Mouse (Mus musculus) neural tube, embryonic 12.5 days (tissue): ENCODE measurements around the gene Glce. TPM values are rescaled to one million over a fixed set of nuclear protein-coding genes. Genes with fewer than 3 reads are reported as not detected.

ENCODE experiments used
- ATAC-seq: fragments of 200-750 bp; cut with Nextera tagmentation; 2 replicates; pipeline ENCODE4 v1.8.0; 2017; ENCODE audit warnings: low read depth, mild to moderate bottlenecking, moderate TSS enrichment, moderate library complexity; ENCODE audit not compliant: low FRiP score
- H3K27ac ChIP-seq: fragments of 300-500 bp; sonication (generic); 2 replicates; pipeline ENCODE4 v1.5.1; 2016
- H3K27me3 ChIP-seq: fragments of 300-500 bp; sonication (generic); replicated peaks from 2 replicates; pipeline ENCODE4 v1.6.1; 2016; ENCODE audit warnings: mild to moderate bottlenecking
- H3K36me3 ChIP-seq: fragments of 300-500 bp; sonication (generic); 2 replicates; pipeline ENCODE4 v1.6.1; 2016; ENCODE audit warnings: mild to moderate bottlenecking
- H3K4me1 ChIP-seq: fragments of 300-500 bp; sonication (generic); 2 replicates; pipeline ENCODE4 v1.6.1; 2016
- H3K4me2 ChIP-seq: fragments of 300-500 bp; sonication (generic); replicated peaks from 2 replicates; pipeline ENCODE4 v1.6.1; 2016; ENCODE audit warnings: mild to moderate bottlenecking
- H3K4me3 ChIP-seq: fragments of 300-500 bp; sonication (generic); 2 replicates; pipeline ENCODE4 v1.5.1; 2016
- H3K9ac ChIP-seq: fragments of 300-500 bp; sonication (generic); 2 replicates; pipeline ENCODE4 v1.6.1; 2016; ENCODE audit warnings: mild to moderate bottlenecking
- H3K9me3 ChIP-seq: fragments of 300-500 bp; sonication (generic); 2 replicates; pipeline ENCODE4 v1.6.1; 2016; ENCODE audit warnings: mild to moderate bottlenecking
- WGBS: fragments of 180-500 bp; shearing (Covaris S2); methylation state at CpG from one replicate; pipeline ENCODE4 v1.1.7; 2016; 5-methylcytosine and 5-hydroxymethylcytosine counted together
- polyA plus RNA-seq: library from polyadenylated mRNA; unstranded; fragments of >200 nt; fragmentation: Nextera tagmentation; extraction: Ambion mirVana; gene quantifications from 2 replicates; pipeline ENCODE4 v1.2.1, GENCODE M21; 2016

Gene Glce
- polyA plus RNA-seq, 1 experiment from 2014 or later: 21.9 TPM

GRCm38 (mm10) chr9:62121551-62122447 is 656 bp downstream of the Glce start:
- peak overlapping the region; percentile 92 for H3K4me2 ChIP-seq
- H3K4me1 ChIP-seq: peaks cover 13% of the 10 kb centered on the region; the same call in 1 of the 2 replicates
- no peaks in the 10 kb centered on the region for H3K36me3 ChIP-seq
- H3K9me3 ChIP-seq: no peaks in the 10 kb centered on the region
- H3K27ac ChIP-seq: peak overlapping the region; percentile 78
- ATAC-seq: peak; percentile 42
- peak overlapping the region; percentile 86 for H3K9ac ChIP-seq
- peak overlapping the region; percentile 75 for H3K4me3 ChIP-seq
- no peaks in the 10 kb centered on the region; the same call in 1 of the 2 replicates for H3K27me3 ChIP-seq
- WGBS: under 1% methylated on average over 59 of the region's 59 CpGs

DNA sequence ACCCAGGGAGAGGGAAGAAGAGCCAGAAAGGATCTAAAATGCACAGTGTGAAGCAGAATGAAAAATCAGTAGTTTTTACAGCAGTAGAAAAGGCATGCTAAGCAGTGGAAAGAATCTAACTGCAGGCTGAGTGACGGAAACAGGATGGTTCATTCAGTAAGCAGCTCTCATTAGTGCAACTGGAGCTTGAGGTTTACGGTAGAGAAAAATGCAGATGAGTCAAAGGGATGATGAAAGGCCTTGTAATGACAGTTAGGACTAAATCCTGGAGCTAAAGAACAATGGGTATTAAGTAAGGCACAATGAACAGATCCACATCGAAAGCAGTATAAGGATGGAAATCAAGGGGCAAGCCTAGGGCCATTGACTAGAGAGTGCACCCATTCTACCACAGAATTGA is 3.7 kb downstream of the Glce start:
- no peak for ATAC-seq
- WGBS: 27% methylated on average over 3 of the region's 3 CpGs
- Histone ChIP-seq H3K9ac (no peak overlapping the region), H3K9me3 (no peaks in the 10 kb centered on the region), H3K27me3 (no peaks in the 10 kb centered on the region; the same call in 1 of the 2 replicates), H3K4me1 (peaks cover 13% of the 10 kb centered on the region; the same call in 1 of the 2 replicates), H3K4me3 (no peak overlapping the region), H3K4me2 (no peak overlapping the region), H3K36me3 (no peaks in the 10 kb centered on the region), H3K27ac (no peak overlapping the region)

- H3K9me3 ChIP-seq: no peaks in the 10 kb centered on the region
- no peaks in the 10 kb centered on the region for H3K36me3 ChIP-seq
- H3K27me3 ChIP-seq: no peaks in the 10 kb centered on the region
- H3K27ac ChIP-seq: no peak overlapping the region
- no peak for ATAC-seq
- no peak overlapping the region for H3K4me2 ChIP-seq
- H3K4me3 ChIP-seq: no peak overlapping the region
- 88% methylated on average over 3 of the region's 3 CpGs for WGBS
- H3K4me1 ChIP-seq: peaks cover 3% of the 10 kb centered on the region; the same call in 1 of the 2 replicates
- no peak overlapping the region for H3K9ac ChIP-seq
These were observed 6.6 kb downstream of the Glce start for GRCm38 (mm10) chr9:62115826-62116225.

DNA sequence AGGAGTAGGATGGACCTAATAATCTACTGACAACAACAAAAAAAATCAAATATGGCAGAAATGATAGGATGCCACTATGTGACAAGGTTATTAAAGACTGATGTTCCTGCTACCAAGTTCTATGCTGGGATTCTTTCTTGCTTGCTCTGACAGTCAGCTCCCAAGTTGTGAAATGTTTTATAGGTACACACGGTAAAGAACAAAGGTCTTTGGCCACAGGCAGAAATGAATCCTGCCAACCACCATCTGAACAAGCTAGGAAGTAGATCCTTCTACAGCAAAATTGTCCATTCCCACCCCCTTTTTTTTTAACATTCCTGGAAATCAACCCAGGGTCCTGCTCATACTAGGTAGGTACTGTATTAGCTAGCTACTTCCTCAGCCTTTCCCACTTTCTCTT is 25.9 kb downstream of the Glce start:
- Histone ChIP-seq H3K27ac (no peak overlapping the region), H3K9ac (no peak overlapping the region), H3K9me3 (no peaks in the 10 kb centered on the region), H3K27me3 (no peaks in the 10 kb centered on the region), H3K4me3 (no peak overlapping the region), H3K36me3 (no peaks in the 10 kb centered on the region), H3K4me1 (no peaks in the 10 kb centered on the region), H3K4me2 (no peak overlapping the region)
- no peak for ATAC-seq
- 87% methylated on average over 1 of the region's 1 CpGs for WGBS

GRCm38 (mm10) chr9:62091604-62092003 is 30.9 kb downstream of the Glce start:
- Histone ChIP-seq H3K4me3 (no peak overlapping the region), H3K9ac (no peak overlapping the region), H3K4me2 (no peak overlapping the region), H3K27ac (no peak overlapping the region), H3K27me3 (no peaks in the 10 kb centered on the region), H3K4me1 (no peaks in the 10 kb centered on the region), H3K36me3 (no peaks in the 10 kb centered on the region), H3K9me3 (no peaks in the 10 kb centered on the region)
- ATAC-seq: no peak
- 93% methylated on average over 5 of the region's 5 CpGs for WGBS

- WGBS: 93% methylated on average over 2 of the region's 2 CpGs
- H3K4me2 ChIP-seq: no peak overlapping the region
These were observed 36.9 kb downstream of the Glce start for GRCm38 (mm10) chr9:62085548-62085947.

DNA sequence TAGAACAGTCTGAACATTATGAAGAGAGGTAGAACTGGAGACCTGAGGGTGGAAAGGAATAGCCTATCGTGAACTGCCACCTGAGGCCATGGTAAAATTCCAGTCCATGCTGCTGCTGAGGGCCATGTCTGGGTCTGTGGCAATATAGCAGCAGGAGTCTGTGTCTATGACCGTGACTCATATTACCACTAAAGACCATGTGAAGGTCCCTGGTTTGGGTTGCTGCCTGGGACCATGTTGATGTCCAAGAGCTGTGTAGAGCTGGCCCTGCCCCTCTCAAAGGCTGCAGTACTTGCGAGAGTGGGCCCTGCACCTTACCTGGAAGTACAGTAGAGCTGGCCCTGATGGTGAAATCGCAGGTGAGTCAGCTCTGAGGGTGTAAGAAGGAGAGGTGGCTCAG is 37.6 kb downstream of the Glce start:
- H3K9ac ChIP-seq: no peak overlapping the region
- 0 out of 2 replicates have a peak, but pooled peaks cover 2% of the 10 kb centered on the region for H3K4me1 ChIP-seq
- peaks cover 9% of the 10 kb centered on the region; the same call in 1 of the 2 replicates for H3K36me3 ChIP-seq
- no peak overlapping the region for H3K27ac ChIP-seq
- H3K9me3 ChIP-seq: no peaks in the 10 kb centered on the region
- 93% methylated on average over 4 of the region's 4 CpGs for WGBS
- H3K4me2 ChIP-seq: no peak overlapping the region
- ATAC-seq: no peak
- H3K4me3 ChIP-seq: no peak overlapping the region
- H3K27me3 ChIP-seq: no peaks in the 10 kb centered on the region

More at GRCm38 (mm10) chr9:62085548-62085947, 36.9 kb downstream of the Glce start:
- no peaks in the 10 kb centered on the region for H3K27me3 ChIP-seq
- H3K27ac ChIP-seq: no peak overlapping the region
- H3K36me3 ChIP-seq: peaks cover 9% of the 10 kb centered on the region; the same call in 1 of the 2 replicates
- no peak for ATAC-seq
- no peak overlapping the region for H3K4me3 ChIP-seq
- no peaks in the 10 kb centered on the region for H3K9me3 ChIP-seq
- H3K4me1 ChIP-seq: 0 out of 2 replicates have a peak, but pooled peaks cover 2% of the 10 kb centered on the region
- no peak overlapping the region for H3K9ac ChIP-seq

DNA sequence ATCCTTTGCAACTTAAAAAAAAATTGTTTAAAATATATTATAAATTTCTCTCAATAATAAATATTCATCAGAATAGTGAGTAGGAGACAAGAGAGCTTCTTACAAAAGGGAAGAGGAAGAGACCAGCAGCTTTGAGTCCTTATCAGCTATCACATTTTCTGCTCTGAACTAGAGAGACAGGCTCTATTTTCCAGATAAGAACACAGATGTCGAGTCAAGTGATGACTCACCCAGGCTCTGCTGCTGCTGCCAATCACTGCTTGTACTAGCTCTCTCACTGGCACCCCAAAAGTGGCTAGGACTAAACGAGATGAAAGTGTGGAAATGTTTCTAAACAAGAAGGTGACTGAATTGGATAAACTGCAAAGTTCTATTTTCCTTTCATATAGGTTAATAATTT is 39.5 kb downstream of the Glce start:
- Histone ChIP-seq H3K4me2 (no peak overlapping the region), H3K27ac (no peak overlapping the region), H3K27me3 (no peaks in the 10 kb centered on the region), H3K4me1 (0 out of 2 replicates have a peak, but pooled peaks cover 2% of the 10 kb centered on the region), H3K4me3 (no peak overlapping the region), H3K36me3 (peaks cover 9% of the 10 kb centered on the region; the same call in 1 of the 2 replicates), H3K9ac (no peak overlapping the region), H3K9me3 (no peaks in the 10 kb centered on the region)
- ATAC-seq: no peak
- WGBS: 79% methylated on average over 2 of the region's 2 CpGs

DNA sequence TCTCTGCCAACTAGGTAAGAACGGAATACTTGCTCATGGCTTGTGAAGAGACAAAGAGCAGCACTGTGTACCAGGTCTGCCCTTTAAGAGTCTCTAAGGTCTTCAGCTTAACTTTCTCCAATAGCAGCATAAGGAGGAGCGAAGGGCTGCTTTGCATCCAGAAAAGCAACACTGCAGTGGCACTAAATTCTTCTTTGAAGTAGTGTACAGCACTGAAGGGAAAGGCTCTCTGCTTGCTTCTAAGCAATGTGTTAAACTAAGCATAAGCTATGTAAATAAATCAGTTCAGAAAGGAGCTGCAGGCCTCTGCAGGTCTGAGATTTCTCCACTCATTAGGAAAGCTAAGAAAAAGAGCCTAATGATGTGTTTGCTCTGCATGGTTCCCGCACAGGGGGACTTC is 40.9 kb downstream of the Glce start:
- WGBS: 56% methylated on average over 3 of the region's 3 CpGs
- Histone ChIP-seq H3K9me3 (no peaks in the 10 kb centered on the region), H3K4me2 (no peak overlapping the region), H3K36me3 (peaks cover 9% of the 10 kb centered on the region; the same call in 1 of the 2 replicates), H3K4me1 (0 out of 2 replicates have a peak, but pooled peaks cover 2% of the 10 kb centered on the region), H3K9ac (no peak overlapping the region), H3K27me3 (no peaks in the 10 kb centered on the region), H3K27ac (no peak overlapping the region), H3K4me3 (no peak overlapping the region)
- ATAC-seq: no peak

DNA sequence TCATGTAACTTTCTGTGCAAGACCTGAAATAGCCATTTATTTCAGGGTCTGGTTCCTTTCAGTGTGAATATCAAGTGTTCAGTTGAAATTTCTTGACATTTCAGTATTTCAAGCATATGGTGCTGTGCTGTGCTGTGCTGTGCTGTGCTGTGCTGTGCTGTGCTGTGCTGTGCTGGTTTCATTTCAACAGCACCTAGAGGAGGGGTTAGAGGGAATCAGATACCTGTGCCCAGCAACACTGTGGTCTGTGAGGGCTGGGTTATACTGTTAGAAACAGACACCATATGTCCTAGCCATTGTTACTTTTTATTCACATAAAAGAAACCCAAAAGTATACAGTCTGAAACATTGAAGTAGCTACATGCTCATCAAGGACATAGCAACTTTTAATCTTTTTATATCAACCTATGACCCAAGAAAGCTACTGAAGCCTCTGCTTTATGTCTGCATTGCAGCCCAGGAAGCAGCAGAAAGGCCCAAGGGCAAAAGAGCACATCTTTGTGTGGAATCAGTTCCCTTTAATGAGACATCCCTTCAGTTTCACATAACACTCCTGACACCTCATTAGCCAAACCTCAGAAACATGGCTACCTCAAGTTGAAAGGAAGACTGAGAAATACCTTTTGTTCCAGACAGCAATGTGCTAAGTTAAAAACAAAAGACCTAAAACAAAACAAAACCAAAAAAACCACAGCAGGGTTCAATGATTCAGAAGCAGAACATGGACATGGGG is 42.3 kb downstream of the Glce start:
- no peak overlapping the region for H3K27ac ChIP-seq
- no peak overlapping the region for H3K4me3 ChIP-seq
- no peaks in the 10 kb centered on the region for H3K27me3 ChIP-seq
- no peak overlapping the region for H3K9ac ChIP-seq
- ATAC-seq: no peak
- H3K4me1 ChIP-seq: 0 out of 2 replicates have a peak, but pooled peaks cover 2% of the 10 kb centered on the region
- H3K4me2 ChIP-seq: no peak overlapping the region
- H3K9me3 ChIP-seq: no peaks in the 10 kb centered on the region
- peaks cover 7% of the 10 kb centered on the region; the same call in 1 of the 2 replicates for H3K36me3 ChIP-seq

GRCm38 (mm10) chr9:62062234-62062633 is 60.2 kb downstream of the Glce start:
- Histone ChIP-seq H3K36me3 (no peaks in the 10 kb centered on the region), H3K27ac (no peak overlapping the region), H3K27me3 (no peaks in the 10 kb centered on the region), H3K9ac (no peak overlapping the region), H3K4me2 (no peak overlapping the region), H3K4me1 (no peaks in the 10 kb centered on the region), H3K4me3 (no peak overlapping the region), H3K9me3 (no peaks in the 10 kb centered on the region)
- 95% methylated on average over 3 of the region's 3 CpGs for WGBS
- ATAC-seq: no peak

GRCm38 (mm10) chr9:62060431-62060830 is 62.0 kb downstream of the Glce start:
- no peak overlapping the region for H3K4me2 ChIP-seq
- H3K4me3 ChIP-seq: no peak overlapping the region
- H3K36me3 ChIP-seq: no peaks in the 10 kb centered on the region
- no peaks in the 10 kb centered on the region for H3K27me3 ChIP-seq
- no peak overlapping the region for H3K9ac ChIP-seq
- 93% methylated on average over 2 of the region's 2 CpGs for WGBS
- ATAC-seq: no peak
- H3K9me3 ChIP-seq: no peaks in the 10 kb centered on the region
- H3K4me1 ChIP-seq: no peaks in the 10 kb centered on the region
- H3K27ac ChIP-seq: no peak overlapping the region
